In genomic region chr11:59336381-59336780, GRCm38 (mm10) we compare ENCODE assay signal across 12 mouse cellular contexts. TPM values are rescaled to one million over a fixed set of nuclear protein-coding genes. Genes with fewer than 3 reads are reported as not detected.
DNase-seq lines count a peak whose midpoint lies in the region; ATAC-seq and TF ChIP-seq lines count a peak whose summit lies in the region.
"Had no signal": no experiment of that assay in that cellular context is flagged by ENCODE, and none has a peak within 500 bp of the region (broad histone marks: within the 10 kb centered on the region; RNA-seq: fewer than 3 reads in every experiment).

No protein-coding gene starts in this region.

- no peak overlapping the region for H3K4me2 ChIP-seq in kidney, embryonic 16.5 days (replicated peaks; ENCODE audit: low read depth, low read length)
- no peak overlapping the region for H3K4me2 ChIP-seq in limb, embryonic 13.5 days (replicated peaks)
- H3K4me2 ChIP-seq: hindbrain, embryonic 15.5 days; neural tube, embryonic 12.5 days had no signal

- ATAC-seq in kidney, embryonic 16.5 days (ENCODE audit: low FRiP score, low TSS enrichment) = peak; percentile 41; the same call in 1 of the 2 replicates
- peak; percentile 49 for ATAC-seq in Patski
- peak; percentile 72 for ATAC-seq in limb, embryonic 13.5 days (ENCODE audit: low FRiP score, low read depth)

- POLR2A ChIA-PET in Patski (lab: Charles Lee) = interaction anchor here (1.1 kb wide), 1 partner anchor 123 kb away, joined by 3 read pairs; no protein-coding TSS in a partner anchor

- H3K36me3 ChIP-seq in kidney, embryonic 16.5 days (ENCODE audit: insufficient read depth, low read length) = no peaks in the 10 kb centered on the region
- H3K36me3 ChIP-seq in limb, embryonic 13.5 days = peaks cover 8% of the 10 kb centered on the region
- no peaks in the 10 kb centered on the region for H3K36me3 ChIP-seq in thymus, adult 2 months (ENCODE audit: control insufficient read depth, insufficient read depth, low read length)
- H3K36me3 ChIP-seq: hindbrain, embryonic 15.5 days; neural tube, embryonic 12.5 days had no signal

- TF ChIP-seq POLR2A in thymus, adult 2 months (IDR thresholded peaks at IDR 0.05; ENCODE audit: control insufficient read depth, extremely low read depth, insufficient read depth, low read length, poor library complexity) = no peak

- in situ Hi-C loops in Patski (cut with MboI; ENCODE audit: low pct_unique_long_range_greater_than_20kb) = loop anchor here (5.0 kb wide), 1 partner anchor 86 kb away; no protein-coding TSS in a partner anchor

- H3K27me3 ChIP-seq in kidney, embryonic 16.5 days (ENCODE audit: insufficient read depth, low read length) = no peaks in the 10 kb centered on the region
- H3K27me3 ChIP-seq in Patski = no peaks in the 10 kb centered on the region
- H3K27me3 ChIP-seq in limb, embryonic 13.5 days = peaks cover 11% of the 10 kb centered on the region; the same call in 1 of the 2 replicates
- H3K27me3 ChIP-seq in thymus, adult 2 months (ENCODE audit: control insufficient read depth, insufficient read depth, low read length) = no peaks in the 10 kb centered on the region
- H3K27me3 ChIP-seq: hindbrain, embryonic 15.5 days; neural tube, embryonic 12.5 days had no signal

- WGBS in kidney, embryonic 16.5 days = 12% methylated on average over 1 of the region's 1 CpGs
- 13% methylated on average over 1 of the region's 1 CpGs for WGBS in limb, embryonic 13.5 days
- 89% methylated on average over 1 of the region's 1 CpGs for WGBS in thymus, adult 2 months

- no peak for TF ChIP-seq CTCF in Patski (IDR thresholded peaks at IDR 0.05)
- TF ChIP-seq CTCF in thymus, adult 2 months (IDR thresholded peaks at IDR 0.05; ENCODE audit: borderline replicate concordance, control insufficient read depth, extremely low read depth, insufficient read depth, low read length, poor library complexity) = no peak

- CTCF ChIA-PET in Patski (lab: Charles Lee) = interaction anchor here (0.9 to 1.3 kb wide), 4 partner anchors 13 to 134 kb away, joined by 3 read pairs; no protein-coding TSS in a partner anchor

- no peak overlapping the region for H3K9ac ChIP-seq in kidney, embryonic 16.5 days (replicated peaks; ENCODE audit: low read length)
- H3K9ac ChIP-seq in limb, embryonic 13.5 days = no peak overlapping the region
- H3K9ac ChIP-seq: hindbrain, embryonic 15.5 days; neural tube, embryonic 12.5 days had no signal

- no peaks in the 10 kb centered on the region for H3K9me3 ChIP-seq in kidney, embryonic 16.5 days (ENCODE audit: low read length)
- no peaks in the 10 kb centered on the region for H3K9me3 ChIP-seq in limb, embryonic 13.5 days
- H3K9me3 ChIP-seq: hindbrain, embryonic 15.5 days; neural tube, embryonic 12.5 days had no signal

- H3K4me1 ChIP-seq in kidney, embryonic 16.5 days (ENCODE audit: insufficient read depth, low read length) = peaks cover 12% of the 10 kb centered on the region; the same call in 1 of the 2 replicates
- H3K4me1 ChIP-seq in limb, embryonic 13.5 days = peaks cover 45% of the 10 kb centered on the region
- no peaks in the 10 kb centered on the region for H3K4me1 ChIP-seq in thymus, adult 2 months (replicated peaks; ENCODE audit: control insufficient read depth, insufficient read depth, low read length)

- DNase-seq in kidney, postnatal 4 days = no peak
- no peak for DNase-seq in Patski (ENCODE audit: low read depth, low spot score)
- peak; percentile 46 for DNase-seq in embryo, embryonic 9.5 days (ENCODE audit: extremely low spot score)
- no peak for DNase-seq in spleen, adult 12 weeks (ENCODE audit: low spot score)
- DNase-seq in thymus, adult 2 months = no peak
- DNase-seq in cerebellum, adult 9-10 months = no peak
- DNase-seq: right cerebral cortex, postnatal 25 days had no signal

- H3K27ac ChIP-seq in kidney, embryonic 16.5 days (ENCODE audit: low read length) = no peak overlapping the region
- H3K27ac ChIP-seq in limb, embryonic 13.5 days = no peak overlapping the region
- no peak overlapping the region for H3K27ac ChIP-seq in thymus, adult 2 months (ENCODE audit: control insufficient read depth, insufficient read depth, low read length)
- H3K27ac ChIP-seq: hindbrain, embryonic 15.5 days; neural tube, embryonic 12.5 days had no signal

- H3K4me3 ChIP-seq in kidney, embryonic 16.5 days (ENCODE audit: low read length) = no peak overlapping the region
- no peak overlapping the region for H3K4me3 ChIP-seq in limb, embryonic 13.5 days
- no peak overlapping the region for H3K4me3 ChIP-seq in thymus, adult 2 months (ENCODE audit: control insufficient read depth, insufficient read depth, low read length)
- H3K4me3 ChIP-seq: hindbrain, embryonic 15.5 days; neural tube, embryonic 12.5 days had no signal

RNA-seq across cellular contexts. Expression of gene Wnt9a, which starts 29.7 kb away (rescaled TPM):
- 1.6 and 1.8 TPM in 2 replicates for polyA plus RNA-seq in kidney, embryonic 16.5 days (2015; fragmentation: Nextera tagmentation; extraction: Ambion mirVana)
- 7.5 TPM for polyA plus RNA-seq in Patski (2021)
- polyA plus RNA-seq in limb, embryonic 13.5 days (2015; fragmentation: Nextera tagmentation; extraction: Ambion mirVana) = 8.1 and 8.9 TPM in 2 replicates
- polyA plus RNA-seq in thymus, adult 2 months (2012; rRNA removed) = 1.3 and 2.2 TPM in 2 replicates

RNA-seq across cellular contexts. Expression of gene Prss38, which starts 39.1 kb away (rescaled TPM):
- polyA plus RNA-seq in kidney, embryonic 16.5 days (2015; fragmentation: Nextera tagmentation; extraction: Ambion mirVana) = not detected in 2 replicates
- not detected for polyA plus RNA-seq in Patski (2021)
- polyA plus RNA-seq in limb, embryonic 13.5 days (2015; fragmentation: Nextera tagmentation; extraction: Ambion mirVana) = 0.11 TPM in 1 of 2 replicates, not detected in the other
- polyA plus RNA-seq in thymus, adult 2 months (2012; rRNA removed) = not detected in 2 replicates
- polyA plus RNA-seq: hindbrain, embryonic 15.5 days; liver, embryonic 16.5 days; neural tube, embryonic 12.5 days had no signal

RNA-seq across cellular contexts. Expression of gene Wnt3a, which starts 45.8 kb away (rescaled TPM):
- not detected in 2 replicates for polyA plus RNA-seq in kidney, embryonic 16.5 days (2015; fragmentation: Nextera tagmentation; extraction: Ambion mirVana)
- not detected for polyA plus RNA-seq in Patski (2021)
- 2.6 and 3.1 TPM in 2 replicates for polyA plus RNA-seq in limb, embryonic 13.5 days (2015; fragmentation: Nextera tagmentation; extraction: Ambion mirVana)
- polyA plus RNA-seq in thymus, adult 2 months (2012; rRNA removed) = 0.28 TPM in 1 of 2 replicates, not detected in the other
- polyA plus RNA-seq: liver, embryonic 16.5 days had no signal
